Mouse (Mus musculus) macrophage (primary cell): Measurements from ENCODE around the gene Iqschfp. TPM values are rescaled to one million over a fixed set of nuclear protein-coding genes. Genes with fewer than 3 reads are reported as not detected.
"Not testable (repeated sequence)": the region's sequence is repeated elsewhere in the genome, so short reads cannot be mapped to it uniquely, and the experiment has no call there.

Experiments
- H3K27ac ChIP-seq: fragments of 350-480 bp; formaldehyde crosslinking; 2 replicates; pipeline ENCODE4 v1.9.0; 2021
- H3K36me3 ChIP-seq: fragments of 350-480 bp; formaldehyde crosslinking; 2 replicates; pipeline ENCODE4 v1.9.0; 2021; ENCODE audit errors: inconsistent target
- H3K4me3 ChIP-seq: fragments of 350-480 bp; formaldehyde crosslinking; 2 replicates; pipeline ENCODE4 v1.9.0; 2021; ENCODE audit errors: inconsistent target
- H3K79me2 ChIP-seq: fragments of 350-480 bp; formaldehyde crosslinking; 2 replicates; pipeline ENCODE4 v1.9.0; 2021; ENCODE audit errors: inconsistent target
- WGBS: methylation state at CpG from one replicate; pipeline ENCODE4 v1.1.7; 2026; ENCODE audit warnings: inconsistent platforms; ENCODE audit not compliant: missing documents; 5-methylcytosine and 5-hydroxymethylcytosine counted together
- polyA plus RNA-seq: library from polyadenylated mRNA; stranded (reverse); fragments of 250-400 nt; gene quantifications from 3 replicates; pipeline ENCODE4 v1.2.4, GENCODE M21; 2018; ENCODE audit warnings: inconsistent platforms

Gene Iqschfp
- polyA plus RNA-seq, 1 experiment from 2014 or later: not detected

DNA sequence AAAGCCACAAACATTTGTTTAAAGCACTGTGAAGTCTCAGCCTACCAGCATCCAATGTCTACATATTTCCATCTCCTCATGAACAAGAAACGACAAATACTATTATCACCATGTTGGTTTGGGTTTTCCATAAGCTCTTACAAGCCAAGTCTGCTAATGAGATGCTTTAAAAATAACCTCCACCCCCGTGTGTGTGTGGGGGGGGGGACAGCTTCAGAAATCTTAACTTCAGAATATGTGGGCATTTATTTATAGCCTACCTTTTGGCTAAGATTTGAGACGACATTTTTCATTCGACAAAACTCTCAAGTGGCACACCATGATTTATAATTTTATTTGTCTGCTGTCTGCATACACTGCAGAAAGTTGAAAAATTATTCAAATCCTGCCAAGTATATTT is 185.4 kb downstream of the Iqschfp start:
- WGBS: 83% methylated on average over 4 of the region's 4 CpGs
- Histone ChIP-seq H3K4me3 (no peak overlapping the region), H3K79me2 (no peaks in the 10 kb centered on the region), H3K36me3 (no peaks in the 10 kb centered on the region), H3K27ac (no peak overlapping the region)

DNA sequence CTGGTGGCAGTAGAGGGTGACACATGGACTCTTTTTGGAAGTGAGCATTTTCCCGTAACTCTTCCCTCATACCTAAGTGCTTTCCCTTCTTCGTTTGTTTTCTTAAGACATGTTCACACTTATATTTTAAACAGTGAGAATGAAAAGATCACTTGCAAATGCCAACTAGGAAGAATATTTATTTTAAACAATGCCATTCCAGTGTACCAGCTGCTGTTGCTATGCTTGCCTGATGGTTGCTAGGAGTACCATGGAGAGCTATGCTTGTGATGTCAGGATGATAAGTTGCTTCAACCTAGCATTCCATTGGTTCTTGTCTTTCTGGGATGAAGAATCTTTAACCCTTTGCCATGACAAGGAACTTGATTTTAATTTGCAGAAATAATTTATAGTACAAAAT is 193.0 kb downstream of the Iqschfp start:
- Histone ChIP-seq H3K4me3 (no peak overlapping the region), H3K27ac (no peak overlapping the region), H3K79me2 (no peaks in the 10 kb centered on the region), H3K36me3 (no peaks in the 10 kb centered on the region)
- WGBS: 88% methylated on average over 2 of the region's 2 CpGs

GRCm38 (mm10) chr3:68092108-68092507 is 200.1 kb downstream of the Iqschfp start:
- Histone ChIP-seq H3K27ac (no peak overlapping the region), H3K79me2 (no peaks in the 10 kb centered on the region), H3K4me3 (no peak overlapping the region), H3K36me3 (no peaks in the 10 kb centered on the region)
- 83% methylated on average over 4 of the region's 4 CpGs for WGBS

DNA sequence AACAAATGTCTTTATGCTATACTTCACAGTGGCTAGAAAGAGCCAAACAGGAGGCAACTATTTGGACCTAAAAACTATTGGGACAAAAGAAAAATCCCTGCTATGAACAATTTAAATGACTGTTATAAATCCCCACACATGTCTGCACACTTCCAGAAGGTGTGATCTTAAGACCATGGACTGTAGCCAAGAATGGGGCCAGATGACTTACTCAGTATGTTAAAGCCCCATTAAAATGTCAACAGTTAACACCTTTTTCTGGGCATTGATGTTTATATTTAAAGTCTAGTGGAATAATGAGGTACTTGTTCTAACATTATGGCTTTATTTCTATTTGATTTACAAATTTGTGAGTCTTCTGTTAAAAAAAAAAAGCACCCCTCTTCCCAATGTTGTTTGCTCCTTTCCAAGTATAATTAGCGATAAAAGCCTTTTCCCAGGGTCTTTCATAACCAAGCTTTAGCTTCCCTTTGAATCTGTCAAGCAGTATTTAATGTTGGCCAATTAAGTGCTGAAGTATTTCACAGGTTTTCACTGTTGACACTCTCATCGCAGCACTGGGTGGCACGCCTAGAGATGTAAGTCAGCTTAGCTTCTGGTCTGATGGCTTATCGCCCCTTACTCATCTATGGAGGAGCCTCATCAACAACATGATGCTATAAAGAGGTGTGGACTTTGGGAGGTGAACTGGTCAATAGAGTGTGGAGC is 204.8 kb downstream of the Iqschfp start:
- H3K36me3 ChIP-seq: no peaks in the 10 kb centered on the region
- H3K79me2 ChIP-seq: no peaks in the 10 kb centered on the region
- 75% methylated on average over 4 of the region's 4 CpGs for WGBS
- H3K27ac ChIP-seq: no peak overlapping the region
- H3K4me3 ChIP-seq: no peak overlapping the region

DNA sequence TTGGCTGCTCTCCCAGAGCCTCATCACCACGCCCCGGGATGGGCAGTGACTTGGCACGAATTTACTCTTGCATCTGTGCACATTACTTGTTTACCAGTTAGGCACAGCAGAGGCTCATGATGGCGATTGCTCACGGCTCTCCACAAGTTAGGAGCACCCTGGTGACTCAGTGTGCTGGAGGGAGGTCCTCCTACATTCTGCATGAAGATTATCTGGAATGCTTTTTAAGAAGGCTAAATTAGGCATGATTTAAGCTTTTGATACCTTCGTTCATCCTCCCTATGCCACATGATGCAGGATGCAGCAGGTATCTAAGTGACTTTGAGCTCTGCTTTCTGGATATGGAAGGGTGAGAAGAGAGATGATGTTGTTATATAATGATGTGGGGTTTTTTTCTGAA is 207.5 kb downstream of the Iqschfp start:
- H3K27ac ChIP-seq, H3K79me2 ChIP-seq, H3K36me3 ChIP-seq, H3K4me3 ChIP-seq: not testable (repeated sequence)
- 76% methylated on average over 6 of the region's 6 CpGs for WGBS

GRCm38 (mm10) chr3:68101343-68101742 is 209.3 kb downstream of the Iqschfp start:
- no peak overlapping the region for H3K4me3 ChIP-seq
- no peaks in the 10 kb centered on the region for H3K36me3 ChIP-seq
- 47% methylated on average over 4 of the region's 4 CpGs for WGBS
- H3K79me2 ChIP-seq: no peaks in the 10 kb centered on the region
- no peak overlapping the region for H3K27ac ChIP-seq

DNA sequence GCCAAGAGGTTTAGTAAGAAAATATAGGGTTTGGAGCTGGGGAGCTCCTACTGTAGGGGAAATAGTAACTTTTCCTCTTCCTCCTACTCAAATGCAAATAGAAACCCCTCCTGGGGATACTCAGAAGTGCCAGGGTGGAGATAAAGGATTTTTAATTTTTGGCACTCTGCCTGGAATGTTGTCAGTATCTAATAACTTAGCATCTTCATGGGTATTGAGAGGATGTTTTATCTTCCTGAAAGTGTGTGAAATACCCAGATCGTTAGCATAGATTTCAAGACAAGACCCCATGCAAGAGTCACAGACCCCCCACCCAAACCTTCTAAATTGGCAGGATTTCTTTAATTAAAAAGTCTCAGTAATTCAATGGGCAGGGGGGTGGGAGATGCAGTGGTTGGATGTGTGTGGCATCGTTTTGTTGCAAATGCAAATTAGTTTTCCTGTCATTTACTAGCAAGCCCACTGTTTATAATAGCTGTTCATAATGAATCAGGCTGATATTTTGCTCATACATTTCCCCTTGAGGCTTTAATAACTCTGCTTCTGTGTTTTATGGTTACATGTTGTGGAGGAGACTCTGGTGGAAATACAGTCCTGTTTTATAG is 213.2 kb downstream of the Iqschfp start:
- Histone ChIP-seq H3K4me3 (no peak overlapping the region), H3K79me2 (no peaks in the 10 kb centered on the region), H3K36me3 (no peaks in the 10 kb centered on the region), H3K27ac (no peak overlapping the region)
- WGBS: 80% methylated on average over 2 of the region's 2 CpGs

DNA sequence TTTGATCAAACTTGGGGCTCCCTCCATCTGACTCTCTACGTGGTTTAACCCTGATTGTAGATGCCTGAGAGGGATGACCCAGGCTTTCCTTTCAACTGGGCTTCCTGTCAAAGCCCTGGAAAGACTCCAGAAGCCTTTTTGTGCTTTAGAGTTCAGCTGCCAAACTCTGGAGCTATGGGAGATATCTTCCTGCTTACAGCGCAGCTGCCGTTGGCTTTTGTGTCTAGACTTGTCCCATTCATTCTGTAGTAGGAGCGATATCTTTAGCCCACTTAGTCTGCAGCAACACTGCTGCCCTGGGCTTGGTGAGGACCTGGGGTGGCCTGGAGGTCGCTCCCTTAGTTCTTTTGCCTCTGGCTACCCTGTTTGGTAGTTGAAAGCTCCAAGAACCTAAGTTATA is 229.3 kb downstream of the Iqschfp start:
- Histone ChIP-seq H3K79me2 (no peaks in the 10 kb centered on the region), H3K4me3 (no peak overlapping the region), H3K36me3 (no peaks in the 10 kb centered on the region), H3K27ac (no peak overlapping the region)
- 58% methylated on average over 5 of the region's 5 CpGs for WGBS

- no peaks in the 10 kb centered on the region for H3K36me3 ChIP-seq
- H3K4me3 ChIP-seq: no peak overlapping the region
- WGBS: 66% methylated on average over 6 of the region's 6 CpGs
- no peaks in the 10 kb centered on the region for H3K79me2 ChIP-seq
- no peak overlapping the region for H3K27ac ChIP-seq
Observed at GRCm38 (mm10) chr3:68126284-68126856, 234.3 kb downstream of the Iqschfp start.

DNA sequence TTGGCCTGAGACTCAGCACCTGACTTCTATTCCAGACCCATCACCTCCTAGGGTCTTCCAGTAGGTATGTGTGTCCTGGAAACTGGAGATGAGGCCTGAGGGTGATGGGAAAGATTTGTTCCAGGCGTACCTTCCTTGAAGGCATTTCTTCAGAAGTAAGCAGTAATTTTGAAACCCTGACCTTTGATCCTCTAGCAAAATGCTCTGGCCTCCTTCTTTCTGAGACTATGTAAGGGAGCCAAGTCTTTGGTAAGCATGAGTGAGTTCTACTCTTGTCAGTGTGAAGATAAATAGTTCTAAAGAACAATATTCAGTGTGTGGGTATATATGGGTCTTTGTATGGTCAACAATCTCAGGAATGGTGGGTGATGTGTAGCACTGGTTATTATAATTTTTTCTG is 238.4 kb downstream of the Iqschfp start:
- Histone ChIP-seq H3K36me3 (no peaks in the 10 kb centered on the region), H3K27ac (no peak overlapping the region), H3K79me2 (no peaks in the 10 kb centered on the region), H3K4me3 (no peak overlapping the region)
- 75% methylated on average over 1 of the region's 1 CpGs for WGBS

DNA sequence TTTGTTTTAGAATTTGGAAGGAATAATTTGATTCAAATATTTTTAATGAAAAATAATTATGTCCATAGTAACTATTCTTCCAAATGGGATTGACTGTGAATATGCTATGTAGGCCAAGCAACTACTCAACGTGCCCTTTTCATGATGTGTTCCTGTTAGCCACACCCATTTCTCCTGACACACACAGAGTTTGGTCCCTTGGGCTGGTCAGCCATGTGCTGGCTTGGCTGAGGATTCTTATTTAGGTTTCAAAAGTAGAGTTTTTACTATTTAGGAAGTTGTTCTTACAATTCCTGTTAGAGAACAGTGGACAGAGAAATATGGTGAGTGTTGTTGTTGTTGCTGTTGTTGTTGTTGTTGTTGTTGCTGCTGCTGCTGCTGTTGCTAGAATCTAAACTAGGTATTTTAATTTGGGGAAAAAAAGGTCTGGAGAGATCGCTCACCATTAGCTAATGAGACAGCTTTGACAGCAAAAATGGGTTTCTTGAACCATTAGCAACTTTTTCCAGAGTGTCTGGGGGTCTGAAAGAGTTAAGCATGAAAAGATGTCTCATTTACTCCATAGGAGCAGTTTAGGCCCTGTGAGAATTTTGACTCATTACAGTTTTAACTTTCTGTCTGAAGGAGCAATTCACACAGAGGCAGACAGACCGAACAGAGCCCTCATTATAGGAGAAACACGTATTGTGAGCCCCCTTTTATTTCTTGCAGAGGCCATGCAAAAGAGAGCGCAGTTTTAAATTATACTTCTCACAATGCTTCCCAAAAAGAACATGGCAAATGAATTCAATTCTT is 247.0 kb downstream of the Iqschfp start:
- no peak overlapping the region for H3K4me3 ChIP-seq
- WGBS: 87% methylated on average over 5 of the region's 5 CpGs
- no peak overlapping the region for H3K27ac ChIP-seq
- H3K36me3 ChIP-seq: no peaks in the 10 kb centered on the region
- H3K79me2 ChIP-seq: no peaks in the 10 kb centered on the region

GRCm38 (mm10) chr3:68150688-68151087 is 258.7 kb downstream of the Iqschfp start:
- H3K36me3 ChIP-seq: no peaks in the 10 kb centered on the region
- H3K4me3 ChIP-seq: no peak overlapping the region
- WGBS: 89% methylated on average over 8 of the region's 8 CpGs
- no peaks in the 10 kb centered on the region for H3K79me2 ChIP-seq
- no peak overlapping the region for H3K27ac ChIP-seq

GRCm38 (mm10) chr3:68160175-68160574 is 268.1 kb downstream of the Iqschfp start:
- no peak overlapping the region for H3K4me3 ChIP-seq
- no peaks in the 10 kb centered on the region for H3K79me2 ChIP-seq
- WGBS: 73% methylated on average over 1 of the region's 1 CpGs
- H3K27ac ChIP-seq: no peak overlapping the region
- no peaks in the 10 kb centered on the region for H3K36me3 ChIP-seq

- Histone ChIP-seq H3K27ac (no peak overlapping the region), H3K4me3 (no peak overlapping the region), H3K79me2 (no peaks in the 10 kb centered on the region), H3K36me3 (no peaks in the 10 kb centered on the region)
- 10% methylated on average over 3 of the region's 3 CpGs for WGBS
Observed at GRCm38 (mm10) chr3:68160760-68161159, 268.7 kb downstream of the Iqschfp start.

GRCm38 (mm10) chr3:68178248-68178647 is 286.2 kb downstream of the Iqschfp start:
- Histone ChIP-seq H3K79me2 (no peaks in the 10 kb centered on the region), H3K4me3 (no peak overlapping the region), H3K36me3 (no peaks in the 10 kb centered on the region), H3K27ac (no peak overlapping the region)
- 33% methylated on average over 1 of the region's 1 CpGs for WGBS
